Mouse (Mus musculus): Measurements from ENCODE around the gene 5330417H12Rik.

DNA sequence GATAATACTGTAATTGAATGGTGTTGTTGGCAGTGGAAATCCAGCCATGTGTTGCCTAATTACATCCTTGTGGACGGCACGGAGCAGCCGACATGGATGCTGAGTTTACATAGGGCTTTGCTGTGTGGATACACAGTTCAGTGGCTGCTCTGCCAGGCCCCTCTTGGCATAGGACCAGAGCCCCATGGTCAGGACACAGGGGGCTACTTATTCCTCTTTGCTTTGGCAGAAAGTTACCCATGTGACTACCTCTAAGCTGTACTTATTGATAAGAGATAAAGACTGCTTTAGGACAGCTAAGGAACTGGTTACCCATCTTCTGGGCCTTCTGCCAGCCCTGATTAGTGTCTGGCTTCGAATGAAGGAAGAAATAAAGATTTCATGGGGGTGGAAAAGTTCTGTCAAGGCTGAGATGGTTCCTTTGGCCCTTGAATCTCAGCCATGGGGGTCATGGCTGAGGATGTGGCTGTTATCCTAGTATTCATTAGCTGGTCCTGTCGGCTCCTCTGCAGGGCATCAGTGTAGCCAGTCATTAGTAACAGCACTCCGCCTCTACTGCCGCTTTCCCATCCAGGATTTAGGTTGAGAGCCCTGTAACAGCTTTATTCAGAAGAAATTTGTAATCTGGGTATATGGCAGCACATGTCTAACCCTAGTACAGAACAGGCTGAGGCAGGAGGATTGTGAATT, 17.8 kb upstream of the 5330417H12Rik start:
- TF ChIP-seq GATA1 (IDR thresholded peaks at IDR 0.05; ENCODE audit: borderline replicate concordance, low read length) (no peak), CTCF (IDR thresholded peaks at IDR 0.05; ENCODE audit: low read depth, low read length) (no peak), TAL1 (conservative IDR thresholded peaks at IDR 0.05; ENCODE audit: low read depth, low read length) (no peak)
